17 mouse cellular contexts compared by ENCODE assay signal in the genomic region with DNA sequence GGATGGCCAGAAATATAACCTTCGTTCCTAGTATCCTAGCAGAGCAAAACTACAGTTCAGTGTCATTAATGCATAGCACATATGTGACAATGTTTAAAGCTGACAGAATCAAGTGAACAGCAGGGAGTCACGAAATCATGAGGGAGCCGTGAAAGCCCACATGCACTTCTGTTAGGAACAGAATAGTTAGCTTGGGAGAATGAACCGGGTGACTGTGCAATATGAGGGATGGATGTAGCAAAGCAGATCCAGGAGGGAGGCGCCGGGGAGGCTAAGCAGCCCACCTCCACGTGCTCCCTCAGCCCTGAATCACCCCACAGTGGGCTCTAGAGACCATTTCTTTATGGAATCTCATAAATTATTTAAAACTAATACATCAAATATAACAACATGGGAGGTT.
DNase-seq lines count a peak whose midpoint lies in the region.
"Had no signal": no experiment of that assay in that cellular context is flagged by ENCODE, and none has a peak within 500 bp of the region (broad histone marks: within the 10 kb centered on the region; RNA-seq: fewer than 3 reads in every experiment).

No protein-coding gene starts in this region.

- intact Hi-C loops in left cerebral cortex, postnatal 10 days (cut with DNase I), result no loop called here

- peak; percentile 15 for DNase-seq in left cerebral cortex, adult 11 months (ENCODE audit: low spot score)
- DNase-seq in left cerebral cortex, postnatal 10 days (ENCODE audit: extremely low spot score in 1 of 2, low spot score in 2 of 2), result no peak
- DNase-seq in right cerebral cortex, postnatal 36 days (ENCODE audit: low spot score in 2 of 2), result peak; percentile 9 to 41
- DNase-seq in right cerebral cortex, postnatal 25 days, result no peak
- peak; percentile 28 to 46 for DNase-seq in left cerebral cortex, adult 9 months (ENCODE audit: low spot score in 2 of 2)
- DNase-seq in adrenal gland, postnatal 14 days, result no peak
- DNase-seq in cerebellum, postnatal 4 days (ENCODE audit: low spot score in 2 of 2), result no peak
- DNase-seq: B cell, adult 2 months; cerebellum, adult 11 months; cerebellum, adult 9-10 months; cerebellum, postnatal 36 days; embryo, embryonic 11 days; gastrocnemius, postnatal 25 days; heart, adult 11 months; kidney, adult 18-20 months; layer of hippocampus, adult 9-11 months; thymus, postnatal 25 days had no signal

Comparison
In these comparisons a context has a peak if more than half of its experiments do, and no peak if none do; other contexts are left out.
1. DNase-seq: peak in left cerebral cortex, adult 11 months (single experiment), right cerebral cortex, postnatal 36 days (2 of 2) and left cerebral cortex, adult 9 months (2 of 2); none in left cerebral cortex, postnatal 10 days (0 of 2), right cerebral cortex, postnatal 25 days (single experiment), adrenal gland, postnatal 14 days (single experiment) and cerebellum, postnatal 4 days (0 of 2).